Mouse (Mus musculus) frontal cortex, postnatal 14 days (tissue): ENCODE data around the gene Rab25.
A peak's percentile ranks its signal among the peaks of the same experiment; 100 is the strongest.

ENCODE experiments used
- DNase-seq, 2 experiments: peaks; one replicate each; pipeline ENCODE4 v3.0.0; 2022; ENCODE audit warnings: low spot score in 2 of 2

The Rab25 gene

DNA sequence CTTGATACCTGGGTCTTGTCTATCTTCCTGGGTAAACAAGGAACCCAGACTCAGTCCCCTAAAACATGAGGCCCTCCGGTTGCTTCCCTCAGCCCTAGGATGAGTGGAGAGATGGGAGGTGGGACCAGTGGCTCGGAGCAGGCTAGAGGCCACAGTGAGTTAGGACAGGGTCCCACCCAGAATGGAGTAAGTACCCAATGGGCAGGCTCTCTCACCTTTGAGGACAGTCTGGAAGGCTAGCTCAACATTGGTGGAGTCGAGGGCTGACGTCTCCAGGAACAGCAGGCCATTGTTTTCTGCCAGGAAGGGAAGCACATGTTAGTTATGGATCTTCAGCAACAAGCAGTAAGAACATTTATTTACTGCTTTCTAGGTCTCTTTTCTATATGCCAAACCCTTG is 5.6 kb downstream of the Rab25 start:
- no peak for DNase-seq

DNA sequence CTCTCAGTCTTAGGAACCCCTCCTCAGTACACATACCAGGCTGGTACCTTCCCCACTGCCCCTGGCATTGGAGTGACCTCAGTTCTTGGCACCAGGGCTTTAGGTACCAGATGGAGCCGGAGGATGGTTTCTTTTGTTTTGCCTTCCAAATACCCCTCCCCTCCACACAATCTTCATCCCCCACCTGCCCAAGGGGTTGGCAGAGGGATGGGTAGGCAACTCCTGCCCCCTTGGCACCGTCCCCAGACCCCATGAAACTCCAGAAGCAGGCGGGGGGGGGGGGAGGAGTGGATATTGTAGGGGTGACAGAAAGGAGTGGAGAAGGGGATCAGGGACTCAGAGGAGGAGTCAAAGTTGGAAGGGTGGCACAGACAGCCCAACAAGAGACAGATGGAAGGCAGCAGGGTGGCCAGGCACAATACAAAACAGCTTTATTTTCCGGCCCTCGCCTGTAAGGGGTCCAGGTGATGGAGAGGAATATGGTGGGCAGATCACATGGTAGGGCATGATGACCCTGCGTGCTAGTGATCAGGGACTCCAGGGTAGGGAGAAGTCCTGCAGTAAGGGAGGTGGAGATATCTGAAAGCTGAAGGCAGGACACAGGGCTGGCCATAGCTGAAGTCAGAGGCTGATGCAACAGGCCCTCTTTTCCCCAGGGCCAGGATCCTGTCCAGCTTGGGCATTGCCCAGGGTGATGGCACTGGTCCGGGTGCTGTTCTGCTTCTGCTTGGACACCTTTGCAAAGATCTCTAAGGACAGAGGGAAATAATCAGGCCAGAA is 6.3 kb downstream of the Rab25 start:
- no peak for DNase-seq

- DNase-seq: no peak
Measured at GRCm38 (mm10) chr3:88540085-88540484, 8.0 kb downstream of the Rab25 start.

GRCm38 (mm10) chr3:88539397-88539796 is 8.7 kb downstream of the Rab25 start:
- DNase-seq: no peak

DNA sequence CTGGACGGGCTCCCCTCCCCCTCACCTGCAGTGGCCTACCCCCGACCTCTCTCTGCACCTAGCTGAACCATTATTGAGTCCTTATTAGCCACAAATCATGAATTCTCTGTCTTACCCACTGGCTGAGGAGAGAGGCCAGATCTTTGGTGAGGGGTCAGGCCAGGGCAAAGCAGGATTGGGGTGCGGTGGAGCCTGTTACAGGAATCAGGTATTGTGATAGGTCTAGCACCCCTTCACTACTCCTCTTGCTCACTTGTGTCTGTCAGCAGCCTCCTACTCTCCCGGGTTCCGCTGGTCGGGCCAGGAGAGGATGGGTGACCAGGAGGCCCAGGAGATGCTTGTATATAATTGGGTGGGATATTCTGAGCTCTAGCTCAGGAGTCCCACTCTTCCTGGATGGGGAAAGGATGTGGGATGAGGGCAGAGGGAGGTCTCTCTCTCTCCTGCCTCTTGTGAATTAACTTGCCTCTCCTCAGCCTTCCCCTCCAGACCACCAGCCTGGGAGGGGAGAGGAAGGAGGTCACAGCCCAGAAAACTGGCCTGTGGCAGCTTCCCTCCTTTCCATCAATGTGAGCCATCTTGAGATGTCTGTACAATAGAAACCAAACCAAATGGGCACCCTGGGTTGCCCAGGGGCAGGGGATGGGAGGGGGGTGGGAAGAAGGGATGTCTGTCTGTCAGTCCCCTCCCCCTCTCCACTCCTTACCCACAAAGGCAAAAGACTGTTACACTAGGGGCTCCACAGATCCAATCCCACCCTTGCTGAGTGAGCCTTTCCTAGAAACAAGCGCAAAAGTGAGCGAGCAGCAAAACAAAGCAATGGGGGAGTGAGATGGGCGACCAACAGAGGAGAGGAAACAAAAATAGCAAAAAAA is 9.6 kb downstream of the Rab25 start:
- DNase-seq: no peak

- DNase-seq: no peak
Measured at GRCm38 (mm10) chr3:88537146-88537545, 11.0 kb downstream of the Rab25 start.

GRCm38 (mm10) chr3:88536103-88536930 is 11.8 kb downstream of the Rab25 start:
- DNase-seq: peak; percentile 61 to 70

GRCm38 (mm10) chr3:88535527-88535926 is 12.6 kb downstream of the Rab25 start:
- DNase-seq: no peak

DNA sequence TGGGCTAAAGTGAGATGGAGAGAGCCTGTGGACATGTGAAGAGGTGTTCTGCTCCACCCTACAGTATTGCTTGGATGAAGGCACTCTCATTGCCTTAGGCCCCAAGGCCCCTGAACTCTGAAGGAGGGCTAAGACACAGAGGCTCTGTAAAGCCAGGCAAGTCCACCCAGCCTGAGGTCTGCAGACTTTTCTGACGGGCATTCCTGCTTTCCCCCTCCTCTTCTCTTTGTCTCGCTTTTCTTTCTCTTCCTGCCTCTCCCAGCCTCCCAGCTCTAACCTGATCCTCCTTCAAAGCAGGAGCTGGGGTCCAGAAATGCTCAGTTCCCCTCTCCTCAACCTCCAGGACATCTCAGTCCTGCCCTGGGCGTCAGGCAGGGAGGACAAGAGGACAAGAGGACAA is 13.1 kb downstream of the Rab25 start:
- DNase-seq: no peak

- no peak for DNase-seq
Measured at GRCm38 (mm10) chr3:88533706-88534105, 14.4 kb downstream of the Rab25 start.

DNA sequence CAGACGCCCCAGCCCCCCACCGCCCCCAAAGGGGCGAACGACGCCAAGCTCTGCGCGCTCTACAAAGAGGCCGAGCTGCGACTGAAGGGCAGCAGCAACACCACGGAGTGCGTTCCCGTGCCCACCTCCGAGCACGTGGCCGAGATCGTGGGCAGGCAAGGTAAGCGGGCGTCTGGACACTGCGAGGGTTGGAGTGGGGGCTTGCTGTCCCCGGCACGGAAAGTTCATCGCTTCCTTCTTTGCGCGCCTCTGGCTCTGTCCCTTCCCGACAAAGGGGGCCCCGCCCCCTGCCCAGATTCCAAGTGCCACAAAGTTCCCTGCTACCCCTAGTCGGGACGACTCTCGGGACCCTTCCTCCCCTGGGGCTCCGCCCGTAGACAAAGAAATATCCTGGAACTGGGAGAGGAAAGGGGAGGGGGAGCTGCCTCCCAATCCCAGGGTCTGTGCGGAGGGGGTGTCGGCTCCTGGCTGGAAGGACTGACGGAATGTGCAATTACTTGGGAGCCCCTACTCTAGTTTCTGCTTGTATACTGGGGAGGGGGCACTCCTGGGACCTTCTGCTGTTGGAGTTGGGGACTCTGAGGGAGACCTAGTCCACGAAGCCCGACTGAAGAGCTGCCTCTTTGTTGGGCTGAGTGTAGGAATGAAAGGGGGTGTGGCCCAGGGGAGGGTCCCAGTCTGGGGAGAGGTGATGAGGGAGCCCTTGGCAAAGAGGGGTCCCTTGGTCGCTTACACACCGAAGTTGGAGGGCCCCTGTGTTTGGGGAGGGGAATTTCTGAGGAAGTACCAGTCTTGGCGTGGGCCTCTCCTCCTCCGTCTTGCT is 15.2 kb downstream of the Rab25 start:
- no peak for DNase-seq

DNA sequence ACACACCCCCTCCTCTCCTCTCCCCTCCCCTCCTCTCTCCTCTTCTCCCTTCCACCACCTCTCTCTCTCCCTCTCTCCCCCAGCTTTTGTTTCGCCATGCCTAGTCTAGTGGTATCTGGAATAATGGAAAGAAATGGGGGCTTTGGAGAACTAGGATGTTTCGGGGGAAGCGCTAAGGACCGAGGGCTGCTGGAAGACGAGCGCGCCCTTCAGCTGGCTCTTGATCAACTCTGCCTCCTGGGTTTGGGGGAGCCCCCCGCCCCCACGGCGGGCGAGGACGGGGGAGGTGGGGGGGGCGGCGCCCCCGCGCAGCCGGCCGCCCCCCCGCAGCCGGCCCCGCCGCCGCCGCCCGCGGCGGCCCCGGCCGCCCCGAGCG is 15.8 kb downstream of the Rab25 start, which contains the start of gene Mex3a:
Mex3a (plus strand) TSS at position 97 of the 376 bp plus-strand sequence.
- DNase-seq: no peak

DNA sequence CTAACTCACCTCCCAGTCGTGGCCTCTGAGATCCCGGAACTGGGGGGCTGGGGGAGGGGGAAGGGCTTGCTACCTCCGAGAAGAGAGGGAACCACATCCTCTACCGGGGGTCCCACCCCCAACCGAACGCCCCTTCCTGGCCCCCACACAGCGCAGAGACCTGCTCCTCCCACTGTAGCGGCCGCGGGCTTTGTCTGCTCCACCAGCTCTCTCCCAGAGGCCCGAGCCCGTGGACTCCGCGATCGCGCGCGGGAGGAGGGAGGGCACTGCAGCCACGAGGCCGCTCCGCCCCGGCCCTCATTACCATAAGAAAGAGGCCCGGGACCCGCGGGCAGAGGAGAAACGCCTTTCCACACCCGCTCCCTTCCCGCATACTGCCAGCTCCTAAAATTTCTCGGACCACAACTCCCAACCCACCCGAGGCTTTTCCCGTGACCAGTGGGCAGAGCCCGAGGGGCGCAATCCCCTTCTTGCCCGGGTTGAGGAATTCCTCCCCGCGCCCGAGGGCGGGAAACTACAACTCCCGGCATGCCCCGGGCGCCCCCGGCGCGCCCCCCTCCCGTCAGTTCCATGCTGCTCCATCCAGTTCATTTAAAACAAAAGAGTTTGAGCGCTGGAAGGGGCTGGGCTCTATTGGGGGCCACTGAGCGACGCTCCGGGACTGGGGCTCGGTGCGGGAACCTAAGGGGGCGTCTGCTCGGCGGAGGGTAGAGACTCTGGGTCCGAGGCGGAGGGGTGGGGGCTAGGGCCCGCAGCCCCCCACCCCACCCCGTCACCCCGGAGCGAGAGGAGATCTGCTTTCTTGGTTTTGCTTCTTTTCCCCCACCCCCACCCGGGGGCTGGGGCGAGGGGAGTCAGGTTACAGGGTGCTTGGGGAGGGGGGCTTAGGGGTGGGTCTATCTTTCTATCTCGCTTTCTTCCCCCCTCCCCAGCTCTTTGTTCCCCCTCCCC is 16.5 kb downstream of the Rab25 start:
- peak; percentile 80 to 85 for DNase-seq

DNA sequence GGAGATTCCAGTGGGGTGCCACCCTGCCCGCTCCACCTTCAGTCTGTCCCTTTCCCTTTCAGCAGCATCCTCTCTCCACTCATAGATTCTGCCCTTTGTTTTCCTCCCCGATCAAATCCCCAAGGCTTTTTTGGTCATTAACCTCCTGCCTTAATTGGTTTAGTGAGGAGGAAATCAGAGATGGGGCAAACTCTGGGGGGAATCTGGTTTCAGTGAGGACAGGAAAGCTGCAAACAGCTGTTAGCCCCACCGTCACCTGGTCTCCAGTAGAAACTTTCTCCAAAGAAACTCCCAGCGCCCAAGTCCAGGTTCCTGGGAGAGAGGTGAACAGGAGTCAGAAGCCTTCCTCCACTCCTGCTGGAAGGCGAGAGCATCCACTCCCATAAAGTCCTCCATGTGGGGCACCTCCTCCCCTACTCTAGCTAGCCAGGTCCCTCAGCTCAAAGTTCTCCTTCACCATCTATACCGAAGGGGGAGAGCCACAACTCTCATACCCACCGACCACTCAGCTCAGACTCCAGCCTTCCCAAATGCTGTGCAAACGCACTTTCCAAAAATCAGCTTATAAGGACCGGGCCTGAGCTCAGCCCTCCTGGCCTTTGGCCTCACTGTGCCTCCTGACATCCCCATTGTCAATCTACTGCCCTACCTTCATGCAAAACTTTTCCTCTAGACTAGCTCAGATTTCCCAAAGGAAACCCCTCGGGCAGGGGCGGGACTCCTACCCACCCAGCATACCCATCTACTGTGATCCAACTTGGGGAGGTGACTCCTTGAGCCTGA is 17.8 kb downstream of the Rab25 start:
- no peak for DNase-seq

GRCm38 (mm10) chr3:88529204-88530000 is 18.7 kb downstream of the Rab25 start:
- DNase-seq: no peak

- no peak for DNase-seq
Measured at GRCm38 (mm10) chr3:88528646-88529045, 19.5 kb downstream of the Rab25 start.

DNA sequence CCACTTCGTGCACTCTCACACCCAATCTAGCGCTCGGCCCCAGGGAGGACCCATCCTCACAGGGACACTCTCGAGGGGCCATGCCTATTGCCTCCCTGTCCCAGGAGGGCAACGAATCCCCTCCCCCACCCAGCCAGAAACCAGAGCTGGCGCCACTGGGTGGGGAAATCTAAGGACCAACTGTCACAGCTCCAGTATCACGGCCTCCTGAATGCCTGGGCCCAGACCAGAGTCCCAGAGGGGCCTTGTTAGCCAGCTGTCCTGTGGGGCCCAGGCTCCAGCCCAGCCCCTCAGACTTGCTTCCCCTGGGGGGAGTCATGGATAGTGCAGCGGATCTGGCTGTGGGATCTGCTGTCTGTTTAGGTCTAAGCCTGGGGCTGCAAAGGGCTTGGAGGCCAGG is 20.5 kb downstream of the Rab25 start:
- DNase-seq: no peak
